Mouse (Mus musculus) lung, embryonic 14.5 days (tissue): ENCODE results near the gene Rcor2. TPM values are rescaled to one million over a fixed set of nuclear protein-coding genes. Genes with fewer than 3 reads are reported as not detected.
A peak's percentile ranks its signal among the peaks of the same experiment; 100 is the strongest.

Experiments
- ATAC-seq: fragments of 200-750 bp; cut with Nextera tagmentation; 2 replicates; pipeline ENCODE4 v1.8.0; 2017; ENCODE audit warnings: mild to moderate bottlenecking, moderate TSS enrichment, moderate library complexity; ENCODE audit not compliant: insufficient read depth
- DNase-seq: peaks from one replicate; pipeline ENCODE4 v3.0.0-alpha.2; 2015
- H3K27ac ChIP-seq: fragments of 300-500 bp; sonication (generic); 2 replicates; pipeline ENCODE4 v1.5.1; 2014; ENCODE audit warnings: low read depth, mild to moderate bottlenecking, moderate library complexity
- H3K27me3 ChIP-seq: fragments of 300-500 bp; sonication (generic); 2 replicates; pipeline ENCODE4 v1.6.1; 2014; ENCODE audit warnings: low read length, control low read depth; ENCODE audit not compliant: insufficient read depth
- H3K36me3 ChIP-seq: fragments of 300-500 bp; sonication (generic); 2 replicates; pipeline ENCODE4 v1.6.1; 2014; ENCODE audit warnings: control low read depth; ENCODE audit not compliant: insufficient read depth
- H3K4me1 ChIP-seq: fragments of 300-500 bp; sonication (generic); 2 replicates; pipeline ENCODE4 v1.6.1; 2014; ENCODE audit warnings: antibody characterized with exemption, control low read depth; ENCODE audit not compliant: insufficient read depth
- H3K4me2 ChIP-seq: fragments of 300-500 bp; sonication (generic); 2 replicates; pipeline ENCODE4 v1.6.1; 2014; ENCODE audit warnings: mild to moderate bottlenecking
- H3K4me3 ChIP-seq: fragments of 300-500 bp; sonication (generic); 2 replicates; pipeline ENCODE4 v1.5.1; 2014; ENCODE audit warnings: low read depth, low read length
- H3K9ac ChIP-seq: fragments of 300-500 bp; sonication (generic); 2 replicates; pipeline ENCODE4 v1.6.1; 2014
- H3K9me3 ChIP-seq: fragments of 300-500 bp; sonication (generic); 2 replicates; pipeline ENCODE4 v1.6.1; 2016; ENCODE audit warnings: low read depth, low read length, control low read depth
- CTCF ChIP-seq: IDR thresholded peaks from 2 replicates; pipeline ENCODE4 v1.5.1; 2016; ENCODE audit warnings: antibody characterized with exemption, low read depth
- WGBS: fragments of 180-500 bp; shearing (Covaris S2); extraction: QIAGEN DNeasy Blood & Tissue Kit; methylation state at CpG from one replicate; pipeline ENCODE4 v1.1.7; 2014; 5-methylcytosine and 5-hydroxymethylcytosine counted together
- polyA plus RNA-seq: library from polyadenylated mRNA; unstranded; fragments of >200 nt; fragmentation: Nextera tagmentation; extraction: Ambion mirVana; gene quantifications from 2 replicates; pipeline ENCODE4 v1.2.1, GENCODE M21; 2014

The Rcor2 gene
- polyA plus RNA-seq, 1 experiment from 2014 or later: 7.9 TPM

GRCm38 (mm10) chr19:7273486-7273885 is 6.4 kb downstream of the Rcor2 start:
- Histone ChIP-seq H3K36me3 (peaks cover 81% of the 10 kb centered on the region), H3K4me2 (no peak overlapping the region), H3K27me3 (no peaks in the 10 kb centered on the region), H3K4me1 (peaks cover 10% of the 10 kb centered on the region; the same call in 1 of the 2 replicates), H3K27ac (no peak overlapping the region), H3K4me3 (no peak overlapping the region), H3K9ac (no peak overlapping the region), H3K9me3 (no peaks in the 10 kb centered on the region)
- WGBS: 91% methylated on average over 4 of the region's 4 CpGs
- TF ChIP-seq CTCF: peak; percentile 39
- DNase-seq (peak; percentile 26), ATAC-seq (no peak)

GRCm38 (mm10) chr19:7274326-7274990 is 7.3 kb downstream of the Rcor2 start:
- ATAC-seq (no peak), DNase-seq (no peak)
- Histone ChIP-seq H3K9ac (no peak overlapping the region), H3K27me3 (no peaks in the 10 kb centered on the region), H3K4me2 (no peak overlapping the region), H3K4me1 (peaks cover 6% of the 10 kb centered on the region; the same call in 1 of the 2 replicates), H3K27ac (peak overlapping the region; percentile 27; the same call in 1 of the 2 replicates), H3K36me3 (peaks cover 90% of the 10 kb centered on the region), H3K9me3 (no peaks in the 10 kb centered on the region), H3K4me3 (no peak overlapping the region)
- no peak for TF ChIP-seq CTCF
- WGBS: 86% methylated on average over 13 of the region's 13 CpGs

GRCm38 (mm10) chr19:7275131-7275789 is 8.1 kb downstream of the Rcor2 start:
- Histone ChIP-seq H3K9ac (no peak overlapping the region), H3K27ac (no peak overlapping the region), H3K4me2 (no peak overlapping the region), H3K36me3 (peaks cover 97% of the 10 kb centered on the region), H3K4me1 (no peaks in the 10 kb centered on the region), H3K9me3 (no peaks in the 10 kb centered on the region), H3K27me3 (no peaks in the 10 kb centered on the region), H3K4me3 (no peak overlapping the region)
- DNase-seq (peak; percentile 41), ATAC-seq (no peak)
- 35% methylated on average over 7 of the region's 7 CpGs for WGBS
- TF ChIP-seq CTCF: no peak

GRCm38 (mm10) chr19:7276053-7276659 is 9.0 kb downstream of the Rcor2 start:
- ATAC-seq (no peak), DNase-seq (no peak)
- H3K36me3 ChIP-seq: peaks cover 98% of the 10 kb centered on the region
- whole genome bisulfite sequencing: 53% methylated on average over 7 of the region's 7 CpGs
- H3K27ac ChIP-seq: no peak overlapping the region; the same call in 1 of the 2 replicates
- H3K9ac ChIP-seq: no peak overlapping the region
- H3K4me1 ChIP-seq: no peaks in the 10 kb centered on the region
- no peaks in the 10 kb centered on the region for H3K27me3 ChIP-seq
- no peaks in the 10 kb centered on the region for H3K9me3 ChIP-seq
- no peak overlapping the region for H3K4me3 ChIP-seq
- H3K4me2 ChIP-seq: no peak overlapping the region
- no peak for TF ChIP-seq CTCF

GRCm38 (mm10) chr19:7276796-7277195 is 9.7 kb downstream of the Rcor2 start:
- Histone ChIP-seq H3K27me3 (no peaks in the 10 kb centered on the region), H3K4me1 (no peaks in the 10 kb centered on the region), H3K4me3 (no peak overlapping the region), H3K4me2 (no peak overlapping the region), H3K9me3 (no peaks in the 10 kb centered on the region), H3K9ac (no peak overlapping the region), H3K36me3 (peaks cover 98% of the 10 kb centered on the region), H3K27ac (no peak overlapping the region)
- no peak for DNase-seq
- TF ChIP-seq CTCF: no peak
- ATAC-seq: no peak
- 68% methylated on average over 7 of the region's 7 CpGs for WGBS

GRCm38 (mm10) chr19:7278200-7278906 is 11.2 kb downstream of the Rcor2 start:
- Histone ChIP-seq H3K9ac (no peak overlapping the region), H3K27me3 (no peaks in the 10 kb centered on the region), H3K36me3 (peaks cover 98% of the 10 kb centered on the region), H3K4me3 (no peak overlapping the region), H3K4me2 (no peak overlapping the region), H3K9me3 (no peaks in the 10 kb centered on the region), H3K27ac (no peak overlapping the region), H3K4me1 (no peaks in the 10 kb centered on the region)
- DNase-seq (no peak), ATAC-seq (no peak)
- TF ChIP-seq CTCF: no peak
- 80% methylated on average over 6 of the region's 6 CpGs for WGBS
